Mouse (Mus musculus): ENCODE results near the gene Acsm5. TPM values are rescaled to one million over a fixed set of nuclear protein-coding genes. Genes with fewer than 3 reads are reported as not detected.

Gene Acsm5
- total and polyA plus RNA-seq, 3 experiments: not detected

- H3K9ac ChIP-seq (ENCODE audit: control insufficient read depth, low read depth, low read length, poor library complexity, severe bottlenecking): no peak overlapping the region
- H3K4me3 ChIP-seq (ENCODE audit: control insufficient read depth in 1 of 2, insufficient read depth in 1 of 2, low read depth in 2 of 2, low read length in 2 of 2): no peak overlapping the region
- H3K9me3 ChIP-seq (replicated peaks; ENCODE audit: insufficient read depth, low read length): no peaks in the 10 kb centered on the region
- no peaks in the 10 kb centered on the region for H3K27me3 ChIP-seq (ENCODE audit: control insufficient read depth in 1 of 2, insufficient read depth in 2 of 2, low read length in 2 of 2)
- H3K4me1 ChIP-seq (ENCODE audit: control insufficient read depth in 1 of 2, insufficient read depth in 2 of 2, low read length in 2 of 2): no peaks in the 10 kb centered on the region
- TF ChIP-seq USF1 (IDR thresholded peaks at IDR 0.05; ENCODE audit: low read depth, low read length): no peak
- no peak for TF ChIP-seq E2F4 (IDR thresholded peaks at IDR 0.05; ENCODE audit: borderline replicate concordance, low read depth, low read length)
- TF ChIP-seq CHD1 (IDR thresholded peaks at IDR 0.05; ENCODE audit: low read depth, low read length): no peak
- TF ChIP-seq USF2 (IDR thresholded peaks at IDR 0.05; ENCODE audit: borderline replicate concordance in 1 of 2, insufficient read depth in 1 of 2, low read depth in 1 of 2, low read length in 2 of 2): no peak
- DNase-seq (ENCODE audit: low read depth, low spot score): no peak
- no peaks in the 10 kb centered on the region for H3K36me3 ChIP-seq (ENCODE audit: control insufficient read depth in 1 of 2, insufficient read depth in 2 of 2, low read length in 2 of 2)
- no peaks in the 10 kb centered on the region for H3K79me2 ChIP-seq (ENCODE audit: control insufficient read depth, insufficient read depth, low read length, poor library complexity)
- H3K27ac ChIP-seq (ENCODE audit: control insufficient read depth, low read depth, low read length): no peak overlapping the region
Measured at GRCm38 (mm10) chr7:119545572-119545971, 26.3 kb downstream of the Acsm5 start.

GRCm38 (mm10) chr7:119550471-119551222, 31.4 kb downstream of the Acsm5 start:
- H3K9me3 ChIP-seq (replicated peaks; ENCODE audit: insufficient read depth, low read length): no peaks in the 10 kb centered on the region
- no peaks in the 10 kb centered on the region for H3K79me2 ChIP-seq (ENCODE audit: control insufficient read depth, insufficient read depth, low read length, poor library complexity)
- no peak for DNase-seq (ENCODE audit: low read depth, low spot score)
- TF ChIP-seq RCOR1 (IDR thresholded peaks at IDR 0.05; ENCODE audit: low read depth, low read length) (no peak), USF2 (IDR thresholded peaks at IDR 0.05; ENCODE audit: borderline replicate concordance in 1 of 2, insufficient read depth in 1 of 2, low read depth in 1 of 2, low read length in 2 of 2) (no peak)
- no peak overlapping the region for H3K4me3 ChIP-seq (ENCODE audit: control insufficient read depth in 1 of 2, insufficient read depth in 1 of 2, low read depth in 2 of 2, low read length in 2 of 2)
- H3K9ac ChIP-seq (ENCODE audit: control insufficient read depth, low read depth, low read length, poor library complexity, severe bottlenecking): no peak overlapping the region
- H3K36me3 ChIP-seq (ENCODE audit: control insufficient read depth in 1 of 2, insufficient read depth in 2 of 2, low read length in 2 of 2): no peaks in the 10 kb centered on the region
- no peak overlapping the region for H3K27ac ChIP-seq (ENCODE audit: control insufficient read depth, low read depth, low read length)
- H3K4me1 ChIP-seq (ENCODE audit: control insufficient read depth in 1 of 2, insufficient read depth in 2 of 2, low read length in 2 of 2): no peaks in the 10 kb centered on the region
- H3K27me3 ChIP-seq (ENCODE audit: control insufficient read depth in 1 of 2, insufficient read depth in 2 of 2, low read length in 2 of 2): no peaks in the 10 kb centered on the region

GRCm38 (mm10) chr7:119554040-119554439, 34.8 kb downstream of the Acsm5 start, which contains the start of gene Acsm2:
Gene Acsm2 (plus strand): TSS chr7:119554340.
- Histone ChIP-seq H3K27ac (ENCODE audit: control insufficient read depth, low read depth, low read length) (no peak within 1 kb of the TSS), H3K79me2 (ENCODE audit: control insufficient read depth, insufficient read depth, low read length, poor library complexity) (no peaks in the 10 kb centered on the region), H3K9ac (ENCODE audit: control insufficient read depth, low read depth, low read length, poor library complexity, severe bottlenecking) (no peak within 1 kb of the TSS), H3K4me3 (ENCODE audit: control insufficient read depth in 1 of 2, insufficient read depth in 1 of 2, low read depth in 2 of 2, low read length in 2 of 2) (no peak within 1 kb of the TSS), H3K4me1 (ENCODE audit: control insufficient read depth in 1 of 2, insufficient read depth in 2 of 2, low read length in 2 of 2) (no peaks in the 10 kb centered on the region), H3K27me3 (ENCODE audit: control insufficient read depth in 1 of 2, insufficient read depth in 2 of 2, low read length in 2 of 2) (no peaks in the 10 kb centered on the region; a peak in 1 of 4 replicates), H3K9me3 (replicated peaks; ENCODE audit: insufficient read depth, low read length) (no peaks in the 10 kb centered on the region), H3K36me3 (ENCODE audit: control insufficient read depth in 1 of 2, insufficient read depth in 2 of 2, low read length in 2 of 2) (no peaks in the 10 kb centered on the region)
- no peak for TF ChIP-seq ZKSCAN1 (IDR thresholded peaks at IDR 0.05; ENCODE audit: low read depth, low read length)
- no peak for TF ChIP-seq ETS1 (IDR thresholded peaks at IDR 0.05; ENCODE audit: low read depth, low read length)
- no peak for TF ChIP-seq UBTF (IDR thresholded peaks at IDR 0.05; ENCODE audit: borderline replicate concordance, insufficient read depth, low read depth, low read length)
- no peak for TF ChIP-seq USF2 (IDR thresholded peaks at IDR 0.05; ENCODE audit: borderline replicate concordance in 1 of 2, insufficient read depth in 1 of 2, low read depth in 1 of 2, low read length in 2 of 2)
- TF ChIP-seq HCFC1 (IDR thresholded peaks at IDR 0.05; ENCODE audit: low read depth, low read length): no peak
- TF ChIP-seq TBP (IDR thresholded peaks at IDR 0.05; ENCODE audit: low read depth, low read length): no peak
- no peak for TF ChIP-seq MAZ (IDR thresholded peaks at IDR 0.05; ENCODE audit: low read depth, low read length)
- no peak for TF ChIP-seq POLR2AphosphoS2 (IDR thresholded peaks at IDR 0.05; ENCODE audit: low read length)
- no peak for TF ChIP-seq KAT2A (conservative IDR thresholded peaks at IDR 0.05; ENCODE audit: low read depth, low read length)
- no peak for TF ChIP-seq EP300 (IDR thresholded peaks at IDR 0.05; ENCODE audit: low read depth in 1 of 2, low read length in 2 of 2)
- TF ChIP-seq ZMIZ1 (IDR thresholded peaks at IDR 0.05; ENCODE audit: low read depth, low read length): no peak
- no peak for TF ChIP-seq MAFK (IDR thresholded peaks at IDR 0.05; ENCODE audit: borderline replicate concordance, low read depth, low read length)
- TF ChIP-seq E2F4 (IDR thresholded peaks at IDR 0.05; ENCODE audit: borderline replicate concordance, low read depth, low read length): no peak
- TF ChIP-seq MAX (IDR thresholded peaks at IDR 0.05; ENCODE audit: low read length): no peak
- TF ChIP-seq CHD2 (IDR thresholded peaks at IDR 0.05; ENCODE audit: low read length): no peak
- TF ChIP-seq ZC3H11A (IDR thresholded peaks at IDR 0.05; ENCODE audit: low read depth, low read length): no peak
- TF ChIP-seq MEF2A (IDR thresholded peaks at IDR 0.05; ENCODE audit: extremely low read depth, insufficient replicate concordance, low read depth, low read length, poor library complexity, severe bottlenecking): no peak
- no peak for TF ChIP-seq MXI1 (IDR thresholded peaks at IDR 0.05; ENCODE audit: low read depth, low read length)
- TF ChIP-seq TAL1 (IDR thresholded peaks at IDR 0.05; ENCODE audit: low read length): no peak
- no peak for DNase-seq (ENCODE audit: low read depth, low spot score)
